Mouse (Mus musculus): Measurements from ENCODE around the gene Wdfy3. TPM values are rescaled to one million over a fixed set of nuclear protein-coding genes. Genes with fewer than 3 reads are reported as not detected.

Wdfy3 gene
- polyA plus RNA-seq, 1 experiment from 2014 or later: 15.1 TPM

DNA sequence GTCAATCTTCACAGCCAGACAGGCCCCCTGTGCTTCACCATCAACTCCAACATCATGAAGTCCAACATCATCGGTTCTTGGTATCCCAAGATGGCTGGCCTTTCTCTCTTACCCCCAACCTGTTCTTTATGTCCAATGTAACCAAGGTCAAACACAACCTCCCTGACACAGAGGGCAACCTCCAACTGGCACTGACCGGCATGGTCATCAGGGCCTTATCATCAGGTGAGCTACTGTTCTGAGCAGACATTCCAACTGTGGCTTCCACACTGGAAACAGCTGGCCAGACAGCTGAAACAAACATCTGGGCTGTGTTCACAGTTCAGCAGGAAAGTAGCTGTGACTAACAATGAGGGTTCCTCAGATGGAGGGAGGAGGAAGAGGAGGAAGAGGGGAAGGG, 58.8 kb downstream of the Wdfy3 start:
- 0 out of 2 replicates have a peak, but pooled peaks cover 3% of the 10 kb centered on the region for H3K9me3 ChIP-seq (replicated peaks; ENCODE audit: low read length)
- WGBS: 91% methylated on average over 2 of the region's 2 CpGs
- H3K4me1 ChIP-seq (replicated peaks; ENCODE audit: insufficient read depth, low read length): no peaks in the 10 kb centered on the region
- H3K9ac ChIP-seq (ENCODE audit: low read depth, low read length): no peak overlapping the region
- H3K27me3 ChIP-seq (ENCODE audit: insufficient read depth, low read length): no peaks in the 10 kb centered on the region
- H3K4me2 ChIP-seq (ENCODE audit: low read length): no peak overlapping the region
- DNase-seq (ENCODE audit: low spot score) (no peak), ATAC-seq (replicated peaks; ENCODE audit: low FRiP score, low read depth) (no peak)
- no peak for TF ChIP-seq CTCF (IDR thresholded peaks at IDR 0.05; ENCODE audit: low read depth)
- H3K36me3 ChIP-seq (ENCODE audit: insufficient read depth, low read length): peaks cover 10% of the 10 kb centered on the region; the same call in 1 of the 2 replicates
- no peak overlapping the region for H3K27ac ChIP-seq
- H3K4me3 ChIP-seq (replicated peaks; ENCODE audit: low read depth, low read length): no peak overlapping the region

DNA sequence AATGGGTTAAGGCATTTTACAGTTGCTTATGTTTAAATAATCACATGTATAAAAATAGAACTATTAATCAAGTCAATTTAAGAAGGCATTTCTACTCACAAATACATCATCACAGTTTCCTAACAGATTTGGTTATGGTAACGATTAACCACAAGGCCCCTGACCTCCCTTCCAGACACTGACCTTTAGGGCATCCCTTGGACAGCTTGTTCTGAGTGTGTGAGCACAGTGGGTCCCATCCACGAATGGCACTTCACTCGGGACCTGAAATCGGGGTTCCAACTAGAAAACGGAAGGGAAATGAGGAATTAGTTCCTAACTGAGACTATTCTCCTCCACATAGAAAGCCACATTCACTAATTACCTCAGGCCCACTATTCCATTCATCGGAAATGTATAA, 60.1 kb downstream of the Wdfy3 start:
- no peak for ATAC-seq (replicated peaks; ENCODE audit: low FRiP score, low read depth)
- WGBS: 82% methylated on average over 6 of the region's 6 CpGs
- H3K9ac ChIP-seq (ENCODE audit: low read depth, low read length): no peak overlapping the region
- 0 out of 2 replicates have a peak, but pooled peaks cover 4% of the 10 kb centered on the region for H3K36me3 ChIP-seq (ENCODE audit: insufficient read depth, low read length)
- no peak for TF ChIP-seq CTCF (IDR thresholded peaks at IDR 0.05; ENCODE audit: low read depth)
- H3K4me2 ChIP-seq (ENCODE audit: low read length): no peak overlapping the region
- H3K4me3 ChIP-seq (replicated peaks; ENCODE audit: low read depth, low read length): no peak overlapping the region
- no peaks in the 10 kb centered on the region for H3K27me3 ChIP-seq (ENCODE audit: insufficient read depth, low read length)
- H3K9me3 ChIP-seq (replicated peaks; ENCODE audit: low read length): no peaks in the 10 kb centered on the region
- no peak overlapping the region for H3K27ac ChIP-seq
- DNase-seq (ENCODE audit: low spot score): no peak
- no peaks in the 10 kb centered on the region for H3K4me1 ChIP-seq (replicated peaks; ENCODE audit: insufficient read depth, low read length)

DNA sequence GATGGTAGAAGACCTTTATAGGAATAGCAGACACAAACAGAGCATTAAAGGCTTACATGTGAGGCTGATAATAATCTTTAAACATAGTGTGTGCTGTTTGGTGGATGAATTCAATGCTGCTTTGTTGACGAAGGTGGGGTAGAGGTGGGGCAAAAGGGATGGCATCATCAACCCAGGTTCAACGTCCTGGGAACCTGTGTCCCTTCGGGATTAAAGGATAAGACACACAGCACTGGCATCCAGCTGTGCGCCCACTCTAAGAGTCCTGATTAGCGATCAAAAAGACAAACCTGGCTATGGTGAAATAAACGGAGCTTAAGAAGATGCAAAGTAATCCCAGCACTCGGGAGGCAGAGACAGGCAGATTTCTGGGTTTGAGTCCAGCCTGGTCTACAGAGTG, 61.0 kb downstream of the Wdfy3 start:
- ATAC-seq (replicated peaks; ENCODE audit: low FRiP score, low read depth) (no peak), DNase-seq (ENCODE audit: low spot score) (no peak)
- no peak overlapping the region for H3K27ac ChIP-seq
- H3K9ac ChIP-seq (ENCODE audit: low read depth, low read length): no peak overlapping the region
- no peak overlapping the region for H3K4me3 ChIP-seq (replicated peaks; ENCODE audit: low read depth, low read length)
- WGBS: 81% methylated on average over 7 of the region's 7 CpGs
- H3K9me3 ChIP-seq (replicated peaks; ENCODE audit: low read length): no peaks in the 10 kb centered on the region
- no peaks in the 10 kb centered on the region for H3K27me3 ChIP-seq (ENCODE audit: insufficient read depth, low read length)
- H3K36me3 ChIP-seq (ENCODE audit: insufficient read depth, low read length): 0 out of 2 replicates have a peak, but pooled peaks cover 3% of the 10 kb centered on the region
- H3K4me2 ChIP-seq (ENCODE audit: low read length): no peak overlapping the region
- no peak for TF ChIP-seq CTCF (IDR thresholded peaks at IDR 0.05; ENCODE audit: low read depth)
- no peaks in the 10 kb centered on the region; the same call in 1 of the 2 replicates for H3K4me1 ChIP-seq (replicated peaks; ENCODE audit: insufficient read depth, low read length)

DNA sequence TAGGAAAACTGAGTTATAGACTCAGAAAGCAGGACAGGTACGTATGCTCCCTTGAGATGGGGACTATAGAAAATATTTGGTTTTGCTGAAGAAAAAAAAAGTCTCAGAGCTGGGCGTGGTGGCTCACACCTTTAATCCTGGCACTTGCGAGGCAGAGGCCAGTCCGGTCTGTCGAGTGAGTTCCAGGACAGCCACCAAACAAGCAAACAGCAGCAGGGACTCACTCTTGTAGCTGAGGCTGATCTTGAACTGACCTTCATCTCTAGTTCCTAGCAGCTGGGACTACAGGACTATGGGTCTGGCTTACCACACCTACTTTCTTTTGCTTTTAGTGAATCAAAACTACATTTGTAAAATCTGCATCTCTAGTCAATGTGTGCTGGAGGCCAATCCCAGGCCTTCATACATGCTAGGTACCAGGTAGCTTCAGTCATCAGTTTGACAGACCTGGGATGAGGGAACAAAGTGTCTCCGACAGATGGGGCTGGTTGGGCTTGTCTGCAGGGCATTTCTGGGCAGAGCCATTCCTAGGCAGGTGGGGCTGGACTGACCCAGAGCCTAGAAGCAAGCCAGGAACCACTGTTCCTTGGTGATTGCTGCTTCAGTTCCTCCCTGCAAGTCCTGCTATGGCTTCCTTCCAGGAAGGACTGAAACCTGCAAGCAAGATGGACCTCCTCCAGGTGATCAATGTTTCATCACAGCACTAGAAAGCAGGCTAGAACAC, 63.3 kb downstream of the Wdfy3 start:
- Histone ChIP-seq H3K4me2 (ENCODE audit: low read length) (no peak overlapping the region), H3K4me3 (replicated peaks; ENCODE audit: low read depth, low read length) (no peak overlapping the region), H3K27me3 (ENCODE audit: insufficient read depth, low read length) (no peaks in the 10 kb centered on the region), H3K9me3 (replicated peaks; ENCODE audit: low read length) (no peaks in the 10 kb centered on the region), H3K36me3 (ENCODE audit: insufficient read depth, low read length) (no peaks in the 10 kb centered on the region), H3K4me1 (replicated peaks; ENCODE audit: insufficient read depth, low read length) (no peaks in the 10 kb centered on the region; the same call in 1 of the 2 replicates), H3K27ac (no peak overlapping the region), H3K9ac (ENCODE audit: low read depth, low read length) (no peak overlapping the region)
- 79% methylated on average over 6 of the region's 6 CpGs for WGBS
- no peak for DNase-seq (ENCODE audit: low spot score)
- TF ChIP-seq CTCF (IDR thresholded peaks at IDR 0.05; ENCODE audit: low read depth): no peak
- ATAC-seq (replicated peaks; ENCODE audit: low FRiP score, low read depth): no peak

DNA sequence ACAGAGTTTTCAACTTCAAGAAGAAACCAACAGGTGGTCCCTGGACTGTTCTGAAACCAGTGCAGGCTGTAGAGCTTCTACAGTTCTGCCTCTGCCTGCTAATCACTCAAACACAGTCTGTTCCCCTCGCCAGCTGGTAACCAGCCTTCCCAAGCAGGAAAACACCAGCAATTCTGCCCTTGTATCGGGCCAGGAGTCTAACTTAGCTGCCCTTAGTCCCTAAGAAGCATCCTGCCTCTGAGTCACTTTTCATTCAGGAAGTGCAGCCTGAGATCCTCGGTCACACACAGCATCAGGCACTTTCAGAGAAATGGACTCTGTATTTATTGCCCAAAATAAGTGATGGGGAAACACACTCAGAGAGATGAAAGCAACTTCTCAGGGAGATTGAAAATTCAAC, 66.3 kb downstream of the Wdfy3 start:
- no peaks in the 10 kb centered on the region; the same call in 1 of the 2 replicates for H3K4me1 ChIP-seq (replicated peaks; ENCODE audit: insufficient read depth, low read length)
- WGBS: 45% methylated on average over 3 of the region's 3 CpGs
- no peak overlapping the region for H3K4me2 ChIP-seq (ENCODE audit: low read length)
- H3K27ac ChIP-seq: peak overlapping the region; percentile 10; the same call in 1 of the 2 replicates
- no peak overlapping the region for H3K4me3 ChIP-seq (replicated peaks; ENCODE audit: low read depth, low read length)
- H3K9me3 ChIP-seq (replicated peaks; ENCODE audit: low read length): no peaks in the 10 kb centered on the region
- no peak overlapping the region for H3K9ac ChIP-seq (ENCODE audit: low read depth, low read length)
- ATAC-seq (replicated peaks; ENCODE audit: low FRiP score, low read depth) (no peak), DNase-seq (ENCODE audit: low spot score) (no peak)
- TF ChIP-seq CTCF (IDR thresholded peaks at IDR 0.05; ENCODE audit: low read depth): no peak
- no peaks in the 10 kb centered on the region for H3K27me3 ChIP-seq (ENCODE audit: insufficient read depth, low read length)
- no peaks in the 10 kb centered on the region for H3K36me3 ChIP-seq (ENCODE audit: insufficient read depth, low read length)

DNA sequence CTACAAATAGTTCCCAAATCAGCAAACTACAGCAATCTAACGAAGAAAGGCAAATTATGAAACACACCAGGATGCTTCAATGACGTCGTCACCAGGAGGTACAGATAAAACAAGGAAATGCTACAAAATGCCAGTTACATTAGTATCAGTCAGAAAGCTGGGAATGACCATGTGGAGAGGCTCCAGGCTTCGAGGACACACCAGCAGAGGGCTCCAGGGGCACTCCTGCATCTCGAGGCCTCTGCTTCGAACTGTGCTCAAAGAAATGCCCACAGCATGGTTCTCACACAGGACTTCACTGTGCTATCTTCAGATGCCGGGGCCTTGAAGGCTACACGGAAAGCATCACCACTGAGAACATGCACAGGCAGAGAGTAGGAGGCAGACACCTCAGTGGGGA, 68.7 kb downstream of the Wdfy3 start:
- Histone ChIP-seq H3K27ac (no peak overlapping the region), H3K4me1 (replicated peaks; ENCODE audit: insufficient read depth, low read length) (no peaks in the 10 kb centered on the region; the same call in 1 of the 2 replicates), H3K9me3 (replicated peaks; ENCODE audit: low read length) (no peaks in the 10 kb centered on the region), H3K9ac (ENCODE audit: low read depth, low read length) (no peak overlapping the region), H3K4me2 (ENCODE audit: low read length) (no peak overlapping the region), H3K36me3 (ENCODE audit: insufficient read depth, low read length) (no peaks in the 10 kb centered on the region), H3K27me3 (ENCODE audit: insufficient read depth, low read length) (no peaks in the 10 kb centered on the region), H3K4me3 (replicated peaks; ENCODE audit: low read depth, low read length) (no peak overlapping the region)
- ATAC-seq (replicated peaks; ENCODE audit: low FRiP score, low read depth): no peak
- 78% methylated on average over 8 of the region's 8 CpGs for WGBS
- no peak for DNase-seq (ENCODE audit: low spot score)
- peak; percentile 8; the same call in 1 of the 2 replicates for TF ChIP-seq CTCF (IDR thresholded peaks at IDR 0.05; ENCODE audit: low read depth)

Measured in kidney, postnatal 0 days (tissue).